Mouse (Mus musculus) bone marrow macrophage, adult 2 months (primary cell): ENCODE measurements around the gene Maob. TPM values are rescaled to one million over a fixed set of nuclear protein-coding genes. Genes with fewer than 3 reads are reported as not detected.

ENCODE experiments used
- H3K27ac ChIP-seq: 2 replicates; pipeline ENCODE4 v1.5.1; 2012; ENCODE audit warnings: low read depth, low read length; ENCODE audit not compliant: insufficient read depth
- H3K4me1 ChIP-seq: 2 replicates; pipeline ENCODE4 v1.6.1; 2012; ENCODE audit warnings: low read length; ENCODE audit not compliant: control insufficient read depth, insufficient read depth
- H3K4me3 ChIP-seq: 2 replicates; pipeline ENCODE4 v1.5.1; 2012; ENCODE audit warnings: mild to moderate bottlenecking, low read length, moderate library complexity; ENCODE audit not compliant: insufficient read depth
- CTCF ChIP-seq: IDR thresholded peaks from 2 replicates; pipeline ENCODE4 v1.5.1; 2012; ENCODE audit warnings: low read depth, mild to moderate bottlenecking, low read length, moderate library complexity
- POLR2A ChIP-seq: IDR thresholded peaks from 2 replicates; pipeline ENCODE4 v1.6.1; 2012; ENCODE audit warnings: mild to moderate bottlenecking, low read depth, low read length, borderline replicate concordance
- polyA plus RNA-seq: library from polyadenylated mRNA; stranded (reverse); fragments of >200 nt; gene quantifications from 2 replicates; pipeline ENCODE4 v1.2.4, GENCODE M21; 2012; ENCODE audit not compliant: missing spikeins, insufficient read depth, insufficient read length

The Maob gene
- polyA plus RNA-seq, result not detected in 2 replicates

GRCm38 (mm10) chrX:16817261-16817769, at the start of gene Maob:
TSS of gene Maob (minus strand) at chrX:16817366.
- H3K4me3 ChIP-seq, result no peak within 1 kb of the TSS
- H3K4me1 ChIP-seq, result no peaks in the 10 kb centered on the region
- no peak within 1 kb of the TSS for H3K27ac ChIP-seq
- no peak for TF ChIP-seq CTCF
- TF ChIP-seq POLR2A, result no peak

- Histone ChIP-seq H3K27ac (no peak overlapping the region), H3K4me3 (no peak overlapping the region), H3K4me1 (no peaks in the 10 kb centered on the region)
- no peak for TF ChIP-seq POLR2A
- no peak for TF ChIP-seq CTCF
These were observed 43.1 kb upstream of the Maob start for GRCm38 (mm10) chrX:16860244-16860643.

DNA sequence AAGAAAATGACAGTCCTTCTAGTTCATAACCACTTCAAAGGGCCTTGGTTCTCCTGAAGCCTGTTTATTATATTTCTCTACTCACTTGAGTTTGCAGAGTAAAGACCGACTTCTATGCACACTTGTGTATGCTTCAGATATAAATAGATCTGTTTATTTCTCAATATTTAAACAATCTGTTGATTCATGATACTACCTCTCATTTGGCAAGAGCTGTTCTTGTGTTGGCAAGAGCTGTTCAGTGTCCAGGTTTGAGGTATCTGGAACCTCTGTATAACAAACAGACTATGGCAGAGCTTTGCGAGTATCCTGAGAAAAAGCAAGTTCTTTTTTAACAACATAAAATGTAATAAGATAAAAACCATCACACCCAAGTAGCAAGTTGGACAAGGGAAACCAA, 28.9 kb upstream of the Maob start:
- no peak overlapping the region for H3K27ac ChIP-seq
- no peaks in the 10 kb centered on the region for H3K4me1 ChIP-seq
- no peak overlapping the region for H3K4me3 ChIP-seq
- TF ChIP-seq POLR2A, result no peak
- TF ChIP-seq CTCF, result no peak

- H3K4me1 ChIP-seq, result no peaks in the 10 kb centered on the region
- H3K27ac ChIP-seq, result no peak overlapping the region
- no peak for TF ChIP-seq POLR2A
- TF ChIP-seq CTCF, result no peak
- no peak overlapping the region for H3K4me3 ChIP-seq
These were observed 24.3 kb upstream of the Maob start for GRCm38 (mm10) chrX:16841443-16841842.

- Histone ChIP-seq H3K4me3 (no peak overlapping the region), H3K27ac (no peak overlapping the region), H3K4me1 (no peaks in the 10 kb centered on the region)
- TF ChIP-seq POLR2A (no peak), CTCF (no peak)
These were observed 20.1 kb upstream of the Maob start for GRCm38 (mm10) chrX:16837293-16837692.

- Histone ChIP-seq H3K27ac (no peak overlapping the region), H3K4me3 (no peak overlapping the region), H3K4me1 (no peaks in the 10 kb centered on the region)
- TF ChIP-seq CTCF (no peak), POLR2A (no peak)
These were observed 19.4 kb upstream of the Maob start for GRCm38 (mm10) chrX:16836488-16837082.

DNA sequence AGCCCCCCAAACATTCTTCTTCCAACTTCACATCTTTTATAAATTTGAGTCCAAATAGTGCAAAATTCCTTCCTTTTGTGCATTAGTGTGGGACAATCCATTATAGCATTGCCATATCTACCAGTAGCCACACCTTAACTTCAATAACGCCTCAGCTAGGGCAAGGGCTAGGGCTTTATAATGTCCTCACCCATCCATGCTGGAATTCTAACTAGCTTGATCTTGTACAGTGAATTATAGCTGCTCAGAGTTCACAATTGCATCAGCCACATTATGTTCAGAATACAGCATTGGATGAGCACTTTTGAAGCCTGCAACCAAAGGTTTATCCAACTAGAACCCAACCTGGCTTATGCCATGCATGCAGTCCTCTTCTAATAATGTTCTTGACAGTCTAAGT, 8.9 kb upstream of the Maob start:
- H3K4me1 ChIP-seq, result no peaks in the 10 kb centered on the region
- no peak overlapping the region for H3K27ac ChIP-seq
- TF ChIP-seq POLR2A, result no peak
- TF ChIP-seq CTCF, result no peak
- no peak overlapping the region for H3K4me3 ChIP-seq

DNA sequence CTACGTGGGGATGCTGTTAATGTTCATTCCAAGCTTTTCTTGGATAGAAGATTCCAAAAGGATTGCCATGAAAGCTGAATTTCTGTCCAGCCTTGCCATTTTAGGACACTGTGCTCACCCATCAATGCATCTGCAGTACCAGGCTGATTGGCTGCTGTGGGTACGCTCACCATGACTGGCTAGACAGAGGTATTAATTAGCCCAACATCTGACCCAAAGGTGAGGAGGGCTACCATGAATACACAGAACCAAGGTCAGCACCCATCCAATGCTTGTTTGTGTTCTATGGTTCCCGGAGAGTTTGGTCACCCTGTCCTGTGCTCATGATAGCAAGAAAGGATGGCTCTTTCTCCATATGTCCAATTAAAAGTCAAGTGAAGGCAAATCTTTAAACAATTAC, 1.2 kb downstream of the Maob start:
- Histone ChIP-seq H3K27ac (no peak overlapping the region), H3K4me1 (no peaks in the 10 kb centered on the region), H3K4me3 (no peak overlapping the region)
- TF ChIP-seq POLR2A (no peak), CTCF (no peak)

DNA sequence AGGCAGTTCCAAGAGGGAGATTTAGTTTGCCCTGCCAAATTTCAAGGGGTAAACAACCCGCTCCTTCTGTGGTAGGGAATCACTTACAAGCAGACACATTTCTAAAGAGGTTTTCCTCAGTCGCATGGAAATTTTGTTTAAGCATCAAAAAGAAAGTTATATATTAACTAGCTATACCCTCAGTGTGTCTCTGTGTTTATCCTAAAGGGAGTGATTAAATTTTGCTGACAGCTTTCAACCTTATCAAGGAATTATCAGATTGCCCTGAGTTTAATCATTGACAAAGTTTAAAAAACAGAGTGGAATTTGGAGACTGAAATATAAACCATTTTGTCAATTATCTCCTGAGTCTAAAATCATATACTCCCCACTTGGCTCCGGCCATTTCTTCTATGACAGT, 5.1 kb downstream of the Maob start:
- Histone ChIP-seq H3K4me3 (no peak overlapping the region), H3K27ac (no peak overlapping the region), H3K4me1 (no peaks in the 10 kb centered on the region)
- TF ChIP-seq POLR2A, result no peak
- no peak for TF ChIP-seq CTCF

DNA sequence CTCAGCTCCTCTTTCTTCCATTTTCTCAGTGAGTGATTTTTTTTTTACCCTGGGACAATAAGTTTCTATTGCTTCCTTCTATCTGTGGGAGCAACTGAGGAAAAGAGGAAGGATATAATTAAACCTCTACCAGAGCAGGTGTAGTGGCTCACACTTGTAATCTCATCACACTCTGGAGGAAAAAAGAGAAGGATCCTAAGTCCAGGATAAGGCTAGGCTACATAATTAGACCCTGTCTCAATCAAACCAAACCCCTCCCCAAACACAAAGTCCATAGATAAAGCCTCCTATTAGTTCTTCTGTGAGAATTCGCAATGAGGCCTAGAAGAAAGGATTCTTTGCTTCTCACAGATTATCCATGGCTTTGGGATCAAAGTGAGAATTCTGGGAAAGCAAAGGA, 49.7 kb downstream of the Maob start:
- Histone ChIP-seq H3K4me3 (no peak overlapping the region), H3K4me1 (no peaks in the 10 kb centered on the region), H3K27ac (no peak overlapping the region)
- TF ChIP-seq POLR2A, result no peak
- no peak for TF ChIP-seq CTCF

GRCm38 (mm10) chrX:16766156-16766555, 51.0 kb downstream of the Maob start:
- TF ChIP-seq CTCF, result no peak
- TF ChIP-seq POLR2A, result no peak
- Histone ChIP-seq H3K4me1 (no peaks in the 10 kb centered on the region), H3K4me3 (no peak overlapping the region), H3K27ac (no peak overlapping the region)
